Mouse (Mus musculus) 3134 (cell line): ENCODE measurements around the gene Isca1.
"Not testable (repeated sequence)": the region's sequence is repeated elsewhere in the genome, so short reads cannot be mapped to it uniquely, and the experiment has no call there.

Experiments used
- DNase-seq: peaks from one replicate; pipeline ENCODE4 v3.0.0-alpha.2; 2011; ENCODE audit warnings: low spot score; ENCODE audit not compliant: insufficient read length; ENCODE audit errors: extremely low read depth

The Isca1 gene

DNA sequence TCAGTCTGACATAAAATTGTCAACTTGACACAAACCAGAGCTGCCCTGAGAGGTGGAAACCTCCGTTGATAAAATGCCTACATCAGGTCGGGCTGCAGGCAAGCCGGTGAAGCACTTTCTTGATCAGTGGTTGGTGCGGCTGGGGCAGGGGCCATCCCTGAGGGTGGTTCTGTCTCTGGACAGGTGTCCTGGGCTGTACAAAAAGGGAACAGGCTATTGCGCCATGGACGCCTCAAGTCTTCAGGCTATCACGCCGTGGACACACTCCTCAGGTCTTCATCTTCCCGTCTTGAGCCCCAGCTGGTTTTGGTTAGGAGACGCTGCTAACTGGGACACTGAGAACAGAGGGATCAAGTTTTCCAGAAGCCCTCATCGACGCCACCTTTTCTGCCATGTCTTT lies 19.3 kb downstream of the Isca1 start:
- DNase-seq = no peak

DNA sequence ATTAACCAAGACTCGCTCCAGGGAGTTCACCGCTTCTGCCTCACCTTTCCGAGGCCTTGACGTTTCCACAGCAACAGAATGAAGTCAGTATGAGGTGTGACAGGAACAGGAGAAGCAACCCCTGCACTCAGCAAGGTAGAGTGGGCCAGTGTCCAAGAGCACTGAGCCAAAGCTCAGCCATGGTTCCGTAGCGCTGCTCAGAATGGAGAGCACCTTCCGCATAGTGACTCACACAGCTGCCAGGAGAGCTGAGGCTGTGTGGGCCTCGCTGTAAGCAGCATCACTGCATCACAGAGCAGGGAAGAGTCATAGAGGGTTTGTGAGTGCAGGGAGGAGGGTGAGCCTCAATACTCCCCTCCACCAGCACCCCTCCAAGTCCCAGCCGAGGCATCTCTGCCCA lies 22.9 kb downstream of the Isca1 start, which contains the start of gene 1700014D04Rik:
1700014D04Rik (minus strand) TSS at position 42 of the 400 bp plus-strand sequence.
- DNase-seq = no peak

DNA sequence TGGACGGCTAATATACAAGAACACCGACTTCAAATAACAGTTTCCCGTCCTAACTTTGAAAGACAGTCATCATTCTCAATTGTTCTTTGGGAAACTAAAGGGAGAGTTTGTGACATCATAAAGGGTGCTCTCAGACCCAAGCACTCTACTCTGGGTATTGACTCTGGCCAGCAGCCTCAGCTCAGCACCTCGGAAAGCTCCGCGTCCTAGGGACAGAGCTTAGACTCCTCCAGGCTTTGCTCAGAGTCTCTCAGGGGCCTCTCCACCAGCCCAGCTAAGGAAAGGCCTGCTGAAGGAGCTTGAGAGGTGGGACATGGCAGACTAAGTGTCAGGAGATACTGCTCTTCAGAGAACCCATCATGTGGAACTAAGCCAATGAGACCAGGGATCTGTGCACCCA lies 23.4 kb downstream of the Isca1 start:
- no peak for DNase-seq

DNA sequence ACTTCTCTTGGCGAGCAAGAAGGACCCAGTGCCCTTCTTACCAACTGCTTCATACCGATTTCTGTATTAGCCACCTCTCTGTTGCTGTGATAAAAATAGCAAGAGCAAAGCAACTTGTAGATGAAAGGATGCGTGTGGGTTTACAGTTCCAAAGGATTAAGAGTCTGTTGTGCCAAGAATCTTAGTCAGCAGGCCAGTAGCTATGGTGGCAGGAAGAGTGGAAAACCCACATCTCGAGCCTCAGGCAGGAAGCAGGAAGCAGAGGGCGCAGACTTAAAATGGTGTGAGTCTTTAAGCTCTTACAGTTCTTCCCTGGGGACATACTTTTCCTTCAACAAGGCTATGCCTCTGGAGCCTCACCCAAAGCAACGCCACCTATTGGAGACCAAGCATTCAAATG lies 24.1 kb downstream of the Isca1 start:
- DNase-seq = peak; percentile 23

DNA sequence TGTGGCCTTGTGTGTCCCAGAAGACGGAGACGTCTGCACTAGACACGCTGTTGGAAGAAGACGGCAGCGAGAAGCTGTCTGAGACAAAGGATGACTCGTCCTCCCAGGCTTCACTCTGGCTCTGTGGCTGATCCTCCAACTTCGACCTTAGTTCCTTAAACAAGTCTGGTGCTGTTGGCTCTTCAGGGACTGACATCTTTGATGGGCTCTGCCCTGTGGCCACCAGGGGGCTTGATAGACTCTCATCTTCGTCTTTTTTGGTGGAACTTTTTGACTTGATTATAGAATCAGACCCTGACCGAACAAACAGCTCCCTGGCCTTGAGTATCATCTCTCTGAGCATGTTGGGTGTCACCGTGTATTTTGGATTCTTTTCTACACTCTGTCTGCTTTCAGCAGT lies 27.9 kb downstream of the Isca1 start:
- no peak for DNase-seq

DNA sequence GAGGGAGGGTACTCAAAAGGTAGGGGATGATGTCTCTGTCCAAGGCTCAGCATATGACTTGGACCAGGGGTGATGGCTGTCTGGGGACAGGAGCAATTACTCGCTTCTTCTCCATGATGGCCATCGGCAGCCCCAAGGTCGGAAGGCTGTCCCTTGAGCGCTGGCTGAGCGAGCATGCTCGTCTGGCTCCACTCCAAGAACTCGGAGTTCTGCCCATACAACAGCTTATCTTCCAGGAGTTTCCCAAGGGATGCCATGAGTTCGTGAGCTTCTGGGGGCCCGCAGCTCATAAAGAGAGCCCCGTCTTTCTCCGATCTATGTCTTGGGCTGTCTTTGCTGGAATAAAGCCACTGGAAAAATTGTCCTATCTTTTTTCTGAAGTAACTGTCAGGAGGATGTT lies 28.5 kb downstream of the Isca1 start:
- DNase-seq = no peak

DNA sequence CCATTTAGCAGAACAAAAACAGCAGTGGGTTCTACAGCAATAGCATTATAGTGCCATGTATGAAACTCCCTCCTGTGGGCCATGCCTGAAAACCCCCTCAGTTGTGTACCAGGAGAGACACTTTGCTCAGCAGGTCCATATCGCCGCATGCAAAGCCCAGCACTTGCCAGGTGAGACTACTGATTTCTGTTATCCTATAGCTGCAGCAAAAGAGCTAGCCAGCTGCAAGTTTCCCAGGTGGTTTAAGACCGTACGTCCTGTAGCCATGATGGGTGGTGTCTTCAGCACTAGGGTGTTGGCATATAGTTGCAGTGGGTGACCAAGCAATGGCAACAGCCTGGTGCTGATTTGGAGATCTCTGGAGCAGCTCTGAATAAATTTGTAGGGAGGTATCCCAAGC lies 30.2 kb downstream of the Isca1 start:
- DNase-seq = no peak

DNA sequence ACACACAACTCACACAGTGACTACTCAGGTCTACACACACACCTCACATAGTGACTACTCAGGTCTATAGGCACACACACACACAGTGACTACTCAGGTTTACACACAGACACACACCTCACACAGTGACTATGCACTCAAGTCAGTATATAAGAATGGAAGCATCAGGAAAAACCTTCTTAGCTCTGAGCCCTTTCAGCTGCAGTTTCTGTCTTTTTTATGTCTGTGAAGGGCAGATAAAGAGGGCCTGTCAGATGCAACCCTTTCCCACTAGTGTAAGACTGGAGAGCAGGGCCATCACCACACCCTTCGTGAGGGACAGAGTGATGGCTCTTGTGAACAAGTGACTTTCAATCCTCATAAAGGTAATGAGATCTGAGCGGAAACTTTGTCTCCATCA lies 31.2 kb downstream of the Isca1 start:
- DNase-seq = no peak

DNA sequence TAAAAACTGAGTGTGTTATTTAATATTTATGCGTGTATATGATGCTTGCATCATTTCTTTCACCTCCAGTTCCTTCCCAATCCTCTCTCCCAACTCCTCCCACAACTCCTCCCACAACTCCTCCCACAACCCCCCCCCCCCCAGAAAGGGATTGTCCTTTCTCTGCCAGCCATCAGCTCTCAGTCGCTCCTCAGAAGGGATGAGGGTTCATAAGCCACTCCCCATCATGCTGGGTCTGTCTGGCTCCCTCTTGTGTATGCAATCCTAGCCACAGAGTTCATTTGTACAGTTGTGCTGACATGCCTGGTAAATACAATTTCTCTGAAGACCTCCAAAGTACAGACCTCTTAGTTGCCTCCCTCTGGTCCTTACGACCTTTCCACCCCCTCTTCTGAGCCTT lies 34.4 kb downstream of the Isca1 start:
- DNase-seq = peak; percentile 14

DNA sequence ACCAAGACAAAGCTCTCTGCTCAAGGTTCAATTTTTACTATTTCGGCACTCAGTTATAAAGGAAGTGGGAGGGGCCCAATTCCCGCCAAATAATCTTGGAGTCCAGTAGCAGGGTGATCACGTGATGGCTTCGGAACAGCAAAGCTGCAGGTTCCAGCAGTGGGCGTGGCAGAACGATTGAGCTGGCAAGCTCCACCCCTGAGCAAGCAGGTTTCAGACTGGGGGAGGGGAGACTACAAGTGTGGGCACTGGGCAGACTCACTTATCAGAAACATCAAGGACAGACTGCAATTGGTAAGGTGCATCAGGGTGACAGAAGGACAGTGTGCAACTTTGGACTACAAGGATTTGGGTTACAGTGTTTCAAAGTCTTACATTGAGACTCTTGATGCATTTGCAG lies 35.3 kb downstream of the Isca1 start:
- not testable (repeated sequence) for DNase-seq

DNA sequence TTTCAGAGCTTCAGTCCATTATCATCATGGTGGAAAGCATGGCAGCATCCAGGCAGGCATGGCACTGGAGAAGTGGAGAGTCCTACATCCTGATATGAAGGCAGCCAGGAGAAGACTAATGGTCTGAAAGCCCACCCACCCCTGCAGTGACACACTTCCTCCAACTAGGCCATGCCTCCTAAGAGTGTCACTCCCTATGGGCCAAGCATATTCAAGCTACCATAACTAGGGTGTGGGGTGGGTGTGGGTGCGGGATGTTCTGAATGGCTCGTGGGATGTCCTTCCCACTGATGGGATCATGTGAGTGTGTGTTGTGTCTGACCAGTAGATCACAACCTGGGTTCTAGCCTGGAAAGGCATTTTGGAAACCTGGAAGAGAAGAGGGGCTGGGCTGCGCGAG lies 35.7 kb downstream of the Isca1 start:
- DNase-seq = no peak

DNA sequence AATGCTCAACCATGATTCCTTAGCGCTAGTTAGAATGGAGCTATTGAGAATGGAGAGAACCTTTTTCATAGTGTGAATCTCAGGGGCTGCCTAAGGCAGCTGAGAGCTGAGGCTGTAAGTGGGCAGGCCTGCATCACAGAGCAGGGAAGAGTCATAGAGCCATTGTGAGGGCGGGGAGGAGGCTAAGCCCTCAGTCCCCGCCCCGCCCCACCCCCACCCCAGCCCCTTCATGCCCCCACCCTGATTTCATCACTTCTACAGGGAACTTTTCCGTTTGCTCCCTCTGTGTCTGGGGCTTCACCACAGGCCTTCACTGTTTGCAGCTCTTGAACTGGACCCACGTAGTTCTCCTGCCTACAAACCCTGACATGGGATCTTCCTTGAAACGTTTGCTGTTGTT lies 38.0 kb downstream of the Isca1 start, which contains the start of gene Spata31d1d:
Spata31d1d (minus strand) TSS at position 101 of the 400 bp plus-strand sequence.
- DNase-seq = no peak

DNA sequence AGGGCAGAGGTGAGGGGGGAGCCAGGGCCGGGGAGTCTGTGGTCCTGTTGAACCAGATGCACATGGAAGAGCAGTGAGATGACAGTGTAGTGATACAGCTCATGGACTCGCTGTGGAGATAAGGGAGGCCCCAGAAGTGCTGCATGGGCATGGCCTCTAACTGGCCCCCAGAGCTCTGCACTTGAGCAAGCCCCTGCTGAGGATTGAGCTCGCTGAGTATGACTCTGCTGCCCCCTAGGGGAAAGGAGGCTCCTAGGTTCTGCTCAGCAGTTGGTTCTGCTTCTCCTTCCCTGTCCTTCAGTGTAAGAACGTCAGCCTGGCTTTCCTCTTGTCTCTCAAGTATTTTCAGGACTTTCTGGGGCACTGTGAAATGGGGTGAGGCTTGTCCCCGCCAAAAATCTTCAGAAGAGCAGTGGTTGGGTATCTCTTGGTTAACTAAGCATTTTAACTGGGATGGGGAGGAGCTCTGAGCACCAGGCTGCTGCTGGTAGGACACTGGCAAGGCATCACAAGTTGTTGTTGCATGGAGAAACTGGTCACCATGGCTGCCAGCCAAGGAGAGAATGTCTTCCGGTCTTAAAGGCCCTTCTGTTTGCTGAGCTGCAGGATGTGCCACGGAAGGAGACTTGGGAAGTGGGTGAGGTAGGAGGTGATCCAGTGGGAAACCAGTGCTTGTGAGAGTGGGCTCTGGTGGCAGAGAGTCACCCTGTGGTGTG lies 41.1 kb downstream of the Isca1 start:
- peak; percentile 32 for DNase-seq

DNA sequence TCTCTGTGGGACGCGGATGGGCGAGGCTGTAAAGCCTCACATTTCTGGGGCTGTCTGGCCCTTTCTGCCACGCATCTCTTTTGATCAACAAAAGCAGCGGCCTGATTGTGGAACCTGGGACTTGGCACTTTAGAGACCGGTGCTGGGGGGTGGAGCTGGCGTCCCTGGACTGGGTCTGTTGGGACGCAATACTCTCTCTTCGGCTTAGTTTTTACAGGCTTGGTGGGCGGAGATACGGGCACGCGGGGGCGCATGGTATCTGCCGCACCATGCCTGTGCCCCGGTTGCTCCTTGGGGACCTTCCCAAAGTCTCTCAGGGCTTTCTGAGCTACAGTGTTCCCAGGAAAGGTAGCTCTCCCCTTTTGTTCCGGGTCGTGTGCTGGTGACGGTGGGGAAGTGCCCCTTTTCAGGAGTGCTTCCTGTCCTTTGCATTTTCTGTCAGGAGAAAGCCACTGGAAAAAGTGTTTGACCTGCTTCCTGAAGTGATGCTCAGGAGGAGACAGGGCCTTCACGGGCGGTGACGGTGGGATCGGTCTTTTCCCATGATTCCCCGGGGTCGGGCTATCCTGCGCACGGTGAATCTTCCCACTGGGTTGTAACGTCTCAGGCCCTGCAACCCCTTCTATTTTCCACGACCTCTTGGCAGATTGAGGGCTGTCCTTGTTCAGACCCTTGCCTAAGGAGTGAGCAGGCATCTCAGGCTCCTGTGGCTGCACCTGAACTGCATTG lies 43.3 kb downstream of the Isca1 start:
- DNase-seq = no peak

DNA sequence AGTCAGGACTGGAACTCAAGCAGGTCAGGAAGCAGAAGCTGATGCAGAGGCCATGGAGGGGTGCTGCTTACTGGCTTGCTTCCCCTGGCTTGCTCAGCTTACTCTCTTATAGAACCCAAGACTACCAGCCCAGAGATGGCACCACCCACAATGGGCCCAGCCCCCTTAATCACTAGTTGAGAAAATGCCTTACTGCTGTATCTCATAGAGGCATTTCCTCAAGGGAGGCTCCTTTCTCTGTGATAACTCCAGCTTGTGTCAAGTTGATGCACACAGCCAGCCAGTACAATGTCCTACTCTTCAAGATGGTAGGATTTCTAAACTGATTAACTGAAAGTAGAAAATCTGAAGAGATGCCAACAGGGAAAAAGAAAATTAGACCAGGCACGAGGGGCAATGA lies 47.5 kb downstream of the Isca1 start:
- DNase-seq = not testable (repeated sequence)

DNA sequence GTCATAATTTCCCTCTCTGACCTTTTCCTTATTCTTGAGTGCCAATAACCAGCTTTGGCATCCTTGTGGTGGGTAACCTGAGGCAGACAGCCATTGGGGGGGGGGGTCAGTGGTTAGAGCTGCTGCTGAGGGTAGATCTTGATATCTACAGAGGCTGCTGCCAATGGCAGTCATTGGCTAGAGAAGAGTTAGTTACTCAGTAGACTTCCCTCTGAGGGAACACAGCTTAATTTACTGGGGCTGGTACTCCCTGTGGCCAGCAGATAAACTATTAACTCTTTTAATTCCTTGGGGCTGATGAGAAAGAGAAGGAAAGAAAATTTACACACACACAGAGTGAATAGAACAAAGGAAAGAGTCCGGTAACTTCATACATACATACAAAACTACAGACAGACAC lies 50.1 kb downstream of the Isca1 start:
- DNase-seq = no peak

DNA sequence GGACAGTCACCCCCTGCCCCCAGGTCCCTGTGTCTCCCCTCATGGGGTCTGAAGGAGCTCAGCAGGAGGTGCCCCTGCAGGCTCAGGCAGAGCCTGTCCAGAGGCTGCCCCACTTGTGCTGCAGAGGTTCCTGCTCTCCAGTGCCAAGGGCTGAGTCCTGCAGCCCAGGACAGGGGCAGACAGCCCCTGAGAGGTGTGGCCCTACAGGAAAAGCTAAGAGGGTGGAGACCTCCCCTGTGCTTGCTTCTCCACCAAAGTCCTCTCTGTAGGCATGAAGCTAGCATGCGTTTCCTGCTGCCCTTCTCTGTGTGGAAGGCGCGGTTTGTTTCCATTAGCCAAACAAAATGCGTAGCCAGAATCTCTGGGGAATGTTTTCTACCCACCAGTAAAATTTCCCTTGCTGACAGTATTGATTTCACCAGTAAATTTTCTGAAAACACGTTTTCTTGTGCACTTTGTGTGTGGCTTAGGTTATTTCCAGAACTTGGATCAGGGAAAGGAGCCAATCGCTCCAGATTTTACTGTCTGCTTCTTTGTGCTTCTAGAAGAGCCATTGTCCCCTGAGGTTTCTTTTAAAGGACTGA lies 50.7 kb downstream of the Isca1 start:
- DNase-seq = not testable (repeated sequence)

DNA sequence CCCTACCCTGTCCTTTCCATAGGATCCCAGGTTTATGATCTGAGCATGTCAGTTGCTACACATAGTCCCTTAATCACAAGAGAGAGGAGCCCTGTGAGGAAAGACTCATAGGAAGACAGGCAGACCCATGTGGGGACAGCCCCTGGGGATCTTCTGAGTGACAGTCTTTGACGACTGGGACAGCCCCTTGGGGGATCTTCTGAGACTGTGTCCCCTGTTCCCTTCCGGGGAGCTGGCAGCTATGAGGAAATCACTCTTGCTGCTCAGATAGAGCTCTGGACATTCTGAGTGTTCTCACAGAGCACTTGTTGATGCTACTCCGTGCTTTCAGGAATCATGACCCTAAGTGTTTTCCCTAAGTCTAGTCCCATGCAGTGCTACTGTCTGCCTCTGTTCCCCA lies 55.9 kb downstream of the Isca1 start:
- DNase-seq = no peak

DNA sequence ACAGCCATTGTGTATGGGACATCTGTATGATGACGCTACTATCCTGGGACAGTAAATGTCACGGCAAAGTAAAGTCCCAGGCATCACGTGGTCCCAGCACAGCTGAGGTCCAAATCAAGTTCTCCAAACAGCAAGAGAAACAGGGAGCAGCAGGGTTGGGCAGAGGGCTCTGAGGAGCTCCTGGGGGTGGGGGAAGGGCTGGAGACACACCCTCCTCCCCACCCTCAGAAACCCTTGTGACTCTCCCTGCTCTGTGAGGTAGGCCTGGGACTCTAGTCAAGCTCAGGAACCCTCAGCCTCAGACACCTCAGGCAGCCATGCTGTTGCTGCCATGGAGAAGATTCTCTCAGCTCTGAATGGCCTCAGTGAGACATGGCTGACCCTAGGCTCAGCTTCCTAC lies 57.6 kb downstream of the Isca1 start, which contains the start of gene Spata31d1b:
Spata31d1b (plus strand) TSS at position 301 of the 400 bp plus-strand sequence.
- DNase-seq = not testable (repeated sequence)

DNA sequence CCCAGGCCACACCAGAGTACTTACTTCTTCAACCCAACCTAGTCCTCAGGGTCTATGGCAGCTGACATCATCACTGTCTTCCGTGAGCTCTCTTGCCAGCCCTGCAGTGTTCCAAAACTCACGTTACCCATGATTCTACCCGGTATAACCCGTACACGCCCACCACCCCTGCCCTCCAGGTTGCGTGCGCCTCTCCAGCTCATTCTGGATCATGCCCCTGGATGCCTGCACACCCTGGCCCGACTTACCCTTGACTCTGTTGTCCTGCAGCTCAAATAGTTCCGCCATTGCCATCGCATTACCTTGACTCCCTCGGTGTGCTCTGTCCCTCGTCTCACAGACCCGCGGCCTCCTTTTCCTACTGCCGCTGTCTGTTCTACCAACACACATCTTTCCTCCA lies 59.4 kb downstream of the Isca1 start, which contains the start of gene Spata31d1a:
Spata31d1a (minus strand) TSS at position 101 of the 400 bp plus-strand sequence.
- no peak for DNase-seq
